Mouse (Mus musculus) C2C12 (cell line): ENCODE data around the gene Nhp2. TPM values are rescaled to one million over a fixed set of nuclear protein-coding genes. Genes with fewer than 3 reads are reported as not detected.

Source experiments
- H3K27me3 ChIP-seq: one replicate; pipeline ENCODE4 v1.6.1; 2011; ENCODE audit not compliant: control insufficient read depth, insufficient read depth, insufficient read length
- H3K36me3 ChIP-seq: one replicate; pipeline ENCODE4 v1.6.1; 2011; ENCODE audit not compliant: control insufficient read depth, insufficient read depth
- H3K4me3 ChIP-seq: one replicate; pipeline ENCODE4 v1.5.1; 2011; ENCODE audit warnings: mild to moderate bottlenecking, control low read depth; ENCODE audit not compliant: poor library complexity, insufficient read depth, severe bottlenecking
- H3K79me2 ChIP-seq: one replicate; pipeline ENCODE4 v1.6.1; 2011; ENCODE audit not compliant: control insufficient read depth, insufficient read depth
- H3K79me3 ChIP-seq: one replicate; pipeline ENCODE4 v1.6.1; 2011; ENCODE audit warnings: low read depth, control low read depth
- H3ac ChIP-seq: one replicate; pipeline ENCODE3; 2011; ENCODE audit warnings: low read depth; ENCODE audit not compliant: control insufficient read depth, insufficient read length
- CEBPB ChIP-seq: IDR thresholded peaks from one replicate; pipeline ENCODE4 v1.6.1; 2011; ENCODE audit warnings: low read depth, mild to moderate bottlenecking, control low read depth, moderate library complexity
- CTCF ChIP-seq: IDR thresholded peaks from one replicate; pipeline ENCODE4 v1.5.1; 2011; ENCODE audit not compliant: control insufficient read depth, insufficient read depth, insufficient read length
- FOSL1 ChIP-seq: IDR thresholded peaks from one replicate; pipeline ENCODE4 v1.8.0; 2011; ENCODE audit warnings: mild to moderate bottlenecking, low read length; ENCODE audit not compliant: poor library complexity, insufficient read depth, severe bottlenecking
- MYOD1 ChIP-seq: IDR thresholded peaks from one replicate; pipeline ENCODE4 v1.6.1; 2011; ENCODE audit warnings: low read depth; ENCODE audit not compliant: control insufficient read depth, insufficient read length
- MYOG ChIP-seq: IDR thresholded peaks from one replicate; pipeline ENCODE4 v1.6.1; 2011; ENCODE audit not compliant: control insufficient read depth, insufficient read length; ENCODE audit errors: extremely low read depth
- USF1 ChIP-seq: IDR thresholded peaks from one replicate; pipeline ENCODE4 v1.6.1; 2011; ENCODE audit warnings: low read depth, mild to moderate bottlenecking, control low read depth, moderate library complexity
- polyA plus RNA-seq: library from polyadenylated mRNA; unstranded; fragments of >200 nt; fragmentation: generic; extraction: Trizol; gene quantifications from one replicate; pipeline ENCODE4 v1.2.1, GENCODE M21; 2012; ENCODE audit warnings: missing spikeins

Gene Nhp2
- polyA plus RNA-seq, 1 experiment = 378 TPM

GRCm38 (mm10) chr11:51670846-51671245 lies 51.3 kb downstream of the Nhp2 start:
- no peak for TF ChIP-seq CTCF
- TF ChIP-seq USF1 = no peak
- no peak for TF ChIP-seq FOSL1
- no peak for TF ChIP-seq MYOG
- no peak overlapping the region for H3ac ChIP-seq
- no peaks in the 10 kb centered on the region for H3K27me3 ChIP-seq
- H3K79me2 ChIP-seq = no peaks in the 10 kb centered on the region
- H3K36me3 ChIP-seq = no peaks in the 10 kb centered on the region
- H3K4me3 ChIP-seq = no peak overlapping the region
- no peaks in the 10 kb centered on the region for H3K79me3 ChIP-seq

- TF ChIP-seq MYOD1 (no peak), FOSL1 (no peak), CEBPB (no peak), CTCF (no peak), MYOG (no peak), USF1 (no peak)
- no peak overlapping the region for H3K4me3 ChIP-seq
- H3K79me2 ChIP-seq = no peaks in the 10 kb centered on the region
- no peaks in the 10 kb centered on the region for H3K79me3 ChIP-seq
- no peaks in the 10 kb centered on the region for H3K36me3 ChIP-seq
- H3K27me3 ChIP-seq = no peaks in the 10 kb centered on the region
- H3ac ChIP-seq = no peak overlapping the region
Observed at GRCm38 (mm10) chr11:51671376-51671775, 51.8 kb downstream of the Nhp2 start.

GRCm38 (mm10) chr11:51673291-51673690 lies 53.8 kb downstream of the Nhp2 start:
- Histone ChIP-seq H3ac (no peak overlapping the region), H3K36me3 (no peaks in the 10 kb centered on the region), H3K79me3 (no peaks in the 10 kb centered on the region), H3K79me2 (no peaks in the 10 kb centered on the region), H3K4me3 (no peak overlapping the region), H3K27me3 (no peaks in the 10 kb centered on the region)
- TF ChIP-seq CEBPB (no peak), MYOG (no peak)

Other genes with a start within 250 kb of the Nhp2 start
- 7.7 TPM for gene Phykpl, start 35.0 kb upstream of the Nhp2 start, polyA plus RNA-seq
- gene Hnrnpab, start 12.9 kb upstream of the Nhp2 start, polyA plus RNA-seq = 749 TPM
- 27.4 TPM for gene Rmnd5b, start 16.2 kb downstream of the Nhp2 start, polyA plus RNA-seq
- 5.3 TPM for gene N4bp3, start 31.1 kb downstream of the Nhp2 start, polyA plus RNA-seq
- 0.22 TPM for gene D930048N14Rik, start 31.2 kb downstream of the Nhp2 start, polyA plus RNA-seq
- 22.2 TPM for gene 0610009B22Rik, start 69.1 kb downstream of the Nhp2 start, polyA plus RNA-seq
- 6.2 TPM for gene Sec24a, start 143.9 kb downstream of the Nhp2 start, polyA plus RNA-seq
- 50.4 TPM for gene Sar1b, start 144.0 kb downstream of the Nhp2 start, polyA plus RNA-seq
- gene Jade2, start 237.9 kb downstream of the Nhp2 start, polyA plus RNA-seq = 4.0 TPM